Mouse (Mus musculus) hindbrain, embryonic 11.5 days (tissue): ENCODE results near the gene Ttc23. TPM values are rescaled to one million over a fixed set of nuclear protein-coding genes. Genes with fewer than 3 reads are reported as not detected.

ENCODE experiments used
- ATAC-seq: fragments of 200-750 bp; cut with Nextera tagmentation; 2 replicates; pipeline ENCODE4 v1.8.0; 2017; ENCODE audit warnings: mild to moderate bottlenecking, moderate TSS enrichment, moderate library complexity; ENCODE audit not compliant: low FRiP score
- DNase-seq: peaks from one replicate; pipeline ENCODE4 v3.0.0-alpha.2; 2015; ENCODE audit warnings: low spot score
- H3K27ac ChIP-seq: fragments of 300-500 bp; sonication (generic); 2 replicates; pipeline ENCODE4 v1.5.1; 2014; ENCODE audit warnings: mild to moderate bottlenecking, low read depth, low read length
- H3K27me3 ChIP-seq: fragments of 300-500 bp; sonication (generic); 2 replicates; pipeline ENCODE4 v1.6.1; 2014; ENCODE audit warnings: mild to moderate bottlenecking, low read length, moderate library complexity, mixed read lengths; ENCODE audit not compliant: control insufficient read depth, insufficient read depth
- H3K36me3 ChIP-seq: fragments of 300-500 bp; sonication (generic); 2 replicates; pipeline ENCODE4 v1.6.1; 2014; ENCODE audit warnings: mild to moderate bottlenecking, low read length, moderate library complexity, mixed read lengths; ENCODE audit not compliant: control insufficient read depth, insufficient read depth
- H3K4me1 ChIP-seq: fragments of 300-500 bp; sonication (generic); replicated peaks from 2 replicates; pipeline ENCODE4 v1.6.1; 2014; ENCODE audit warnings: low read length, mixed read lengths; ENCODE audit not compliant: control insufficient read depth, insufficient read depth
- H3K4me2 ChIP-seq: fragments of 300-500 bp; sonication (generic); replicated peaks from 2 replicates; pipeline ENCODE4 v1.6.1; 2014; ENCODE audit warnings: mild to moderate bottlenecking, low read depth, low read length
- H3K4me3 ChIP-seq: fragments of 300-500 bp; sonication (generic); 2 replicates; pipeline ENCODE4 v1.5.1; 2014; ENCODE audit warnings: low read depth, low read length
- H3K9ac ChIP-seq: fragments of 300-500 bp; sonication (generic); 2 replicates; pipeline ENCODE4 v1.6.1; 2014; ENCODE audit warnings: low read depth, low read length
- H3K9me3 ChIP-seq: fragments of 300-500 bp; sonication (generic); 2 replicates; pipeline ENCODE4 v1.6.1; 2016; ENCODE audit warnings: low read length; ENCODE audit not compliant: control insufficient read depth
- WGBS: fragments of 180-500 bp; shearing (Covaris S2); extraction: QIAGEN DNeasy Blood & Tissue Kit; methylation state at CpG from one replicate; pipeline ENCODE4 v1.1.7; 2014; 5-methylcytosine and 5-hydroxymethylcytosine counted together
- polyA plus RNA-seq: library from polyadenylated mRNA; unstranded; fragments of >200 nt; fragmentation: Nextera tagmentation; extraction: Ambion mirVana; gene quantifications from 2 replicates; pipeline ENCODE4 v1.2.1, GENCODE M21; 2014

Gene Ttc23
- polyA plus RNA-seq, 1 experiment from 2014 or later: 33.3 TPM

- no peaks in the 10 kb centered on the region for H3K9me3 ChIP-seq
- H3K4me2 ChIP-seq: no peak overlapping the region
- no peaks in the 10 kb centered on the region for H3K27me3 ChIP-seq
- no peak overlapping the region for H3K9ac ChIP-seq
- H3K27ac ChIP-seq: no peak overlapping the region
- H3K4me1 ChIP-seq: no peaks in the 10 kb centered on the region
- no peak overlapping the region for H3K4me3 ChIP-seq
- 88% methylated on average over 9 of the region's 9 CpGs for WGBS
- ATAC-seq: no peak
- DNase-seq: no peak
- H3K36me3 ChIP-seq: no peaks in the 10 kb centered on the region; the same call in 1 of the 2 replicates
Measured at GRCm38 (mm10) chr7:67681078-67681477, 33.9 kb downstream of the Ttc23 start.

DNA sequence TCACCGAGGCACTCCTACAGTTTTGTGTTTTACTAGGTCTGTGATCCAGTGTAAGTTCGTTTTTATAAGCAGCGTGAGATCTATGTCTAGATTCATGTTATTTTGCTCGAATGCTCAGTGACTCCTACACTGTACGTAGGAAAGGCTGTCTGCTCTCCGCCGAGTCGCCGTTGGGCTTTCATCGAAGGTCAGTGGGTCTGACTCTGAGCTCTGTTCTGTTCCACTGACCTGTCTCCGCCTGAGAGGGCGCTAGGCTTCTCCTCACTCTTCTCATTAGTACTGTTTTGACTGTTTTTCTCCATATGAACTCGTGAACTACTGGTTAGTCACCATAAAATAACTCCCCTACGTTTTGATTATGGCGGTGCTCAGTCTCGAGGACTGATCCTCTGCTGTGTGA, 35.8 kb downstream of the Ttc23 start:
- 92% methylated on average over 16 of the region's 16 CpGs for WGBS
- Histone ChIP-seq H3K9me3 (no peaks in the 10 kb centered on the region), H3K4me1 (no peaks in the 10 kb centered on the region), H3K27ac (no peak overlapping the region), H3K4me2 (no peak overlapping the region), H3K4me3 (no peak overlapping the region), H3K9ac (no peak overlapping the region), H3K36me3 (no peaks in the 10 kb centered on the region; the same call in 1 of the 2 replicates), H3K27me3 (no peaks in the 10 kb centered on the region)
- DNase-seq (no peak), ATAC-seq (no peak)

- no peaks in the 10 kb centered on the region for H3K4me1 ChIP-seq
- no peaks in the 10 kb centered on the region for H3K27me3 ChIP-seq
- 98% methylated on average over 3 of the region's 3 CpGs for WGBS
- no peak for DNase-seq
- ATAC-seq: no peak
- H3K36me3 ChIP-seq: no peaks in the 10 kb centered on the region; the same call in 1 of the 2 replicates
- no peak overlapping the region for H3K4me3 ChIP-seq
- no peak overlapping the region for H3K4me2 ChIP-seq
- no peaks in the 10 kb centered on the region for H3K9me3 ChIP-seq
- no peak overlapping the region for H3K27ac ChIP-seq
- H3K9ac ChIP-seq: no peak overlapping the region
Measured at GRCm38 (mm10) chr7:67686545-67686944, 39.3 kb downstream of the Ttc23 start.

DNA sequence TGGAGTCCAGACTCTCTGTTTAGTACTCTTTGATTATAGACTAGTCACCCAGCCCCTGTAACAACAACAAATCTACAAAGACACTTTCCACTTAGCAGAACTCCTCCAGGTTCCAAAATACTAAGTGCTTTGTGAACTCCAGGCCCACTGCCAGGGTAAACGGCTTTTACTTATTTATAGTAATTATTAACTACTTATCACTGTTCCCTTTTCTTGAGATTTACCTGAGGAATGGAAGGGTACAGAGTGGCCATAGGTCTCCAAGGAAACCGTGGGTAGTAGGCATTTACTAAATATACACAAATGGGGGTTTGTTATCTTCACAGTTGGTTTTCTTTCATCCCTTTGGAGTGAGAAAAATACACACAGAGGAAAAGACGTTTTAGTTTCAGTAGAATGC, 41.1 kb downstream of the Ttc23 start:
- WGBS: 51% methylated on average over 3 of the region's 3 CpGs
- no peak for ATAC-seq
- Histone ChIP-seq H3K9me3 (no peaks in the 10 kb centered on the region), H3K36me3 (no peaks in the 10 kb centered on the region; the same call in 1 of the 2 replicates), H3K4me2 (no peak overlapping the region), H3K4me1 (no peaks in the 10 kb centered on the region), H3K27me3 (no peaks in the 10 kb centered on the region), H3K9ac (no peak overlapping the region), H3K27ac (no peak overlapping the region), H3K4me3 (no peak overlapping the region)
- DNase-seq: no peak

DNA sequence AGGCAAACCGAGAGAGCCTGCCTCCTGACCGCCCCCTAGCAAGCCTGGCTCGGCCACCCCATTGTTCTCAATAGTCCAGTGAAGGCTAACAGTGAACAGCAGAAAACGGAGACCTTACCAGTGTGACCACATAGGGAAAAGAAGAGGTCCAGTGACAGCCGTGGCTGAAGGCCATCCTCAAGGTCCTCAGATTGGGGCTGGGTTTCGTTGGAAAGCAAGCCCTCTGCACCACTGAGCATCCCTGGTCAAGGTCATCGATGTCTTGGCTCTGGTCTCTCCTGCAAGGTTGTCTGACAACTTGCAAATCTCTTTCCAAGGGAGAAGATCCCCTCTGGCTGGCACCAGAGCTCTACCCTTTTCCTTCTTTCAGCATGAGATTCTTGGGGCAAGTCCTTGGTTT, 42.6 kb downstream of the Ttc23 start:
- Histone ChIP-seq H3K9me3 (no peaks in the 10 kb centered on the region), H3K9ac (no peak overlapping the region), H3K4me2 (no peak overlapping the region), H3K27ac (no peak overlapping the region), H3K27me3 (no peaks in the 10 kb centered on the region), H3K4me3 (no peak overlapping the region), H3K4me1 (no peaks in the 10 kb centered on the region), H3K36me3 (no peaks in the 10 kb centered on the region; the same call in 1 of the 2 replicates)
- ATAC-seq (no peak), DNase-seq (no peak)
- WGBS: 79% methylated on average over 7 of the region's 7 CpGs

- H3K9ac ChIP-seq: no peak overlapping the region
- 91% methylated on average over 6 of the region's 6 CpGs for WGBS
- H3K4me2 ChIP-seq: no peak overlapping the region
- H3K27me3 ChIP-seq: no peaks in the 10 kb centered on the region
- H3K4me3 ChIP-seq: no peak overlapping the region
- H3K36me3 ChIP-seq: no peaks in the 10 kb centered on the region
- DNase-seq (no peak), ATAC-seq (no peak)
- H3K4me1 ChIP-seq: no peaks in the 10 kb centered on the region
- H3K9me3 ChIP-seq: no peaks in the 10 kb centered on the region
- H3K27ac ChIP-seq: no peak overlapping the region
Measured at GRCm38 (mm10) chr7:67691036-67691435, 43.8 kb downstream of the Ttc23 start.

DNA sequence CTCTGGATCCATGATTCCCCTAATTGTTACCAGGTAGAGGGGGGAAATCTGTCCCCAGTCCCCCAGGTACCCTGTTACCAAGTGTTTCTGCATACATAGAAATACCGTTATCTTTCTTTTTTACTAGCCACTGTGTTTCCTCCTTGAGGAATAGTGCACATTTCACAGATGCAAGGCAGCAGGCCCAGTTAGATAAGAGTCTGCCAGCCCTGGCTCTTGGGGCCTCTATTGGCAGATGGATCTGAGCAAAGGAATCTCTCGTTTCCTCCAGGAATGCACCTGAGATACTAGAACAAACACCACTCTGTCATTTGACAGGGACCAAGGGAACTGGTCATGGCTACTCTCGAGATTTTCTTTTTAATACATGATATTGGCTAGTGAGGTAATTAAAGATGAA, 44.9 kb downstream of the Ttc23 start:
- 84% methylated on average over 3 of the region's 3 CpGs for WGBS
- no peak for DNase-seq
- Histone ChIP-seq H3K27ac (no peak overlapping the region), H3K9ac (no peak overlapping the region), H3K4me2 (no peak overlapping the region), H3K4me1 (no peaks in the 10 kb centered on the region), H3K9me3 (no peaks in the 10 kb centered on the region), H3K36me3 (no peaks in the 10 kb centered on the region), H3K4me3 (no peak overlapping the region), H3K27me3 (no peaks in the 10 kb centered on the region)
- no peak for ATAC-seq

DNA sequence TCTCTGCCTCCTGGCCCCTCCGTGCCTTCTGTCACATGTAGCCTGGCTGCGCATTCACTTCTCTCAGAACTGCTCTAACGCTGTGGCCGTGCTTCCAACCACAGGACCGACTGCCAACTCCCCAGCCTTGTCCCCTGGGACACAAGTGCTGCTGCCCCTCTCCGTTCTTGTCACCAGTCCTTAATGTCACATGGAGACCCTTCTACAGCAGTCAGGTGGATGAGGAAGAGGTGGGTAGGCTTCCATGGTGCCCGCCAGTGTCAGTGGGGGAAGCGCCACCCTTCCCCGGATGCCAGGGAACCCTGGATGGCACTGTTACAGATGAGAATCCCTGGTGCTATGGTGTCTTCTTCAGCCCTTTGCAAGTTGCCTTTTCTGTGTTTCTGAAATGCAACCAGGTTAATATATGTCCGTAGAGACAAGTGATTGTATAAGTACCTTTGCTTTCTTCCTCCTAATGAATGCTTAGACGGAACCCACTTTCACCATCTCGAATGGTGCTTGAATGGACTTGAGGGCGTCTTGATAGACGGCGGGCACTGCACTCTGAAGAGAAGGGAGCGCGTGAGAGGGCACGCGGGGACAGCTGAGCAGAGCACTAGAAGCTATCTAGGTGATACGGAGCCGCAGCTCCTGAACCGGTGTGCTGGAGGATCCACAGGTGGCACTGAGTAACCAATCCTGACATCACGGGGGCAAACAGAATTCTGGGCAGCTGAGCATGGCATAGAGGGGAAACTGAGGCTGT, 45.8 kb downstream of the Ttc23 start:
- no peaks in the 10 kb centered on the region for H3K36me3 ChIP-seq
- WGBS: 90% methylated on average over 23 of the region's 23 CpGs
- no peak overlapping the region for H3K9ac ChIP-seq
- no peak overlapping the region for H3K4me2 ChIP-seq
- no peak overlapping the region for H3K27ac ChIP-seq
- no peaks in the 10 kb centered on the region for H3K4me1 ChIP-seq
- H3K9me3 ChIP-seq: no peaks in the 10 kb centered on the region
- DNase-seq (no peak), ATAC-seq (no peak)
- H3K27me3 ChIP-seq: no peaks in the 10 kb centered on the region
- no peak overlapping the region for H3K4me3 ChIP-seq

DNA sequence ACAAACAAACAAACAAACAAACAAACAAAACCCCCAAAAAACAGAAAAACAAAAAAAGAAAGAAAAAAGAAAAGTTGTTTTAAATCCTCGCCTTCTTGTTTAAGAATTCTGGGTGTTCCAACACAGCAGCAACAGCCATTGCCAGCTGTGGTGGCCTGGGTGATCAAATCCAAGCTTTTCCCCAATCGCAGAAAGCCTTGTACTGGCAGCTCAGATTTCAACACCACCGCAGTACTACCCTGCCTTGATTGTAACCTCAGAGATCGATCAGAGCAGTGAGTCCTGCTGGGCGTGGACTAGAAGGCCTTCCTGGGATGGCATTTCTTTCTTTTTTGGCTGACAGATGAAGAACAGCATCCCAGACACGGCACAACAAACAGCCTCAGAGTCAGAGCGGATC, 48.7 kb downstream of the Ttc23 start:
- no peak overlapping the region for H3K4me2 ChIP-seq
- no peaks in the 10 kb centered on the region for H3K36me3 ChIP-seq
- 82% methylated on average over 7 of the region's 7 CpGs for WGBS
- ATAC-seq: no peak
- no peaks in the 10 kb centered on the region for H3K4me1 ChIP-seq
- H3K27me3 ChIP-seq: no peaks in the 10 kb centered on the region
- no peak overlapping the region for H3K27ac ChIP-seq
- H3K4me3 ChIP-seq: no peak overlapping the region
- H3K9me3 ChIP-seq: no peaks in the 10 kb centered on the region
- no peak overlapping the region for H3K9ac ChIP-seq
- DNase-seq: no peak
